Mouse (Mus musculus) bone marrow macrophage, adult 2 months (primary cell): ENCODE measurements around the gene Ak2.

Experiments
- CTCF ChIP-seq: IDR thresholded peaks from 2 replicates; pipeline ENCODE4 v1.5.1; 2012; ENCODE audit warnings: low read depth, mild to moderate bottlenecking, low read length, moderate library complexity
- POLR2A ChIP-seq: IDR thresholded peaks from 2 replicates; pipeline ENCODE4 v1.6.1; 2012; ENCODE audit warnings: mild to moderate bottlenecking, low read depth, low read length, borderline replicate concordance

GRCm38 (mm10) chr4:128981833-128982180, 10.0 kb upstream of the Ak2 start:
- TF ChIP-seq CTCF (no peak), POLR2A (no peak)
